Mouse (Mus musculus) frontal cortex, postnatal 36 days (tissue): ENCODE data around the gene Ryr2.
"Not testable (repeated sequence)": the region's sequence is repeated elsewhere in the genome, so short reads cannot be mapped to it uniquely, and the experiment has no call there.

Experiments
- DNase-seq, 2 experiments: peaks; one replicate each; pipeline ENCODE4 v3.0.0; 2022; ENCODE audit warnings: low spot score in 2 of 2

The Ryr2 gene

DNA sequence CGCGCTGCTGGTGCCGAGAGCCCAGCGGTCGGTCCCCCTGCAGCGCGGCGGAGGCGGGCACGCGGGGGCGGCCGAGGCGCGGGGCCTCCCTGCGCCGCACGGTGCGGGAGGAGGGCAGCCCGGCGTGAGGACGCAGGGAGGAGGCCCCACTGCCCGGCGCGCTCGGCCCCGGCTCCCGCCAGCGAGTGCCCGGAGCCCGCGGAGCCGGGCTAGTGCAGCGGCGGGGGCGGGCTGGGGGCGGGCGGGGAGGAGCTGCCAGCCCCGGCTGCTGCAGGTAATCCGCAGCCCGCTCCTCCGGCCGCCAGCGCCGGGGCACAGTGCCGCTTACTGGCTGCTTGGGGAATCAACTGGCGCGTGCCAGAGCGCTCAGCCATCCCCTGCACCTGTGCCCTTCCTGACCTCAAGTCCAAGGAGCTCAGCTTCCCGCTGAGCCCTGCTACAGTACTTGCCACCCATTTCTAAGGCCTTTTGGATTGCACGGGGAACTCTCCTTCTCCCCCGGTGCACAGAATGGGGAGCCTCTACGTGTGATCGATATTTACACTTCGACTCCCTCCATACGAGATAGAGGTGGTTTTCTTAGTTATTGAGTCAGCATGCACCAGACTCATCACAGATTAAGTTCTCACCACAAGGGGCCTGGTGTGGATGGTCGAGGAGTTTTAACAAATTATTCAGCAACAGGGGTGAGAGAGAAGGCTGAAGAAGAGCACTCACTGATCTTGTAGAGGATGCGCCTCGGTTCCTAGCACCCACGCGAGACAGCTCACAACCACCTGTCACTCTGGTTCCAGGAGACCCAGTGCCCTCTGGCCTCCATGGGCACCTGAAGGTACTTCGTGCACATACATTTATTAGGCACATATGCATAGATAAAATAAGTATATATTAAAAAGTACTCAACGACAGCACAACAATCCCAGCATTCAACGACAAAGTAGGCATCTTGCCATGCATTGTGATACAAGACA is at the start of gene Ryr2:
Gene Ryr2, minus strand, starts transcription at position 284 of the 971 bp plus-strand sequence.
- peak; percentile 74 to 81 for DNase-seq

DNA sequence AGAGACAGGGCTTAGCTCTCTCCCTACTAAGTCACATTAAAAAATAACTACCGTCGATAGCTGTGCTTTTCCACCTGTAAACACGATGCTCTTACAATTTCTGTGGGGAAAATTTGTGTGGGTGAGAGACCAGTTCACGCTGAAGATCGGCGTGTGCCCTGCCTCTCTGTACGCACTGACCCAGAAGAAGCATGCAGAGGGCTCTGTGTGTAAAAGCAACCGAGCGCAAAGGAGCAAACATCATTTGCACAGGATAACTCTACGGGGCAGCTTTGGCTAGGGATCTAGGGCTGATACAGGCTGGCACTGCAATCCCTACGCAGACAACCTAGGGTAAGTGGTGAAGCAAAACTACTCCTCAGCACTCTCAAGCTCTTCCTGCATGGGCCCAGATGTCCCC is 47.2 kb upstream of the Ryr2 start:
- no peak for DNase-seq

DNA sequence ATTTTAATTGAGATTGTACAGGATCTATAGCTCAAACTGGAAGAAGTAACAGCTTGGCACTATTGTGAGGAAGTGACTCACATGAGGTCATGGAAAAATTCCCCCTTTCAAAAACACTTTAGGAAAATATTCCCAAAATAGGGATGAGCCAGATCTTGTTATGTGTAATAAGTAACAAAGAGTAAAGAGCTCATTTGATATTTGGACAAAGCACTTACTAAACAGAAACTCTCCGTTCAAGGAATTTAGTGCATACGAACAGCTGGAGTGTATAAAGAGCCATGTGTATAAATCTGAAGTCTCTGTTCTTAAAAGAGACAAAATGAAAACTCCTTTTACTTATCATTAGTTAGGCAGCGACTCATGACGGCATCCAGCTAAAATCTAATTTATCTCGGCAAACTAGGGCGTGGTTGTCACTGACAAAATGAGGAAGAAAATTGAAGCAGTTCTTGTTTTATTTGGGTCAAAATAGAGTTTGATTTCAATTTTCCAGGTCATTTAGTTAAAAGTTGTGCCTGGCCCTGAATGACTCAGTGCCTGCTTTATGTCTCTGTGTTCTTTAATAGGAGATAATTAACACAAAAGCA is 40.3 kb upstream of the Ryr2 start:
- no peak for DNase-seq

DNA sequence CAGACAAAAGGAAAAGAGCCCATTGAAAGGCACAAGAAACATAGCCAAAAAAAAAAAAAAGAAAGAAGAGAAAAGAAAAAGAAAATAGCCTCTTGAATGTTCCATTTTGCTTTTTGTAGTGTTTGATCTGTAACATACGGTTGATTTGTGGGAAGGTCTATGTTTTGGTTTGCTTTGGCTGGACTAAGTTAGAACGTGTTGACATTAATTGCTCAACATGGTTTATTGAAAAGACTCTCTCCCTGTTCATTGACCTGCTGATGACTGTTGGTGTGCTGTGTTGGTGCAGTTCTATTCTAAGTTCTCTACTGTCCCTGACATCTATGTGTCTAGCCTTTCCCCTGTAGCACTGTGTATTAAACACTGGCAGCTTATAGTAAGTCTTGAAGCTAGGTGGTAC is 39.7 kb upstream of the Ryr2 start:
- no peak for DNase-seq

DNA sequence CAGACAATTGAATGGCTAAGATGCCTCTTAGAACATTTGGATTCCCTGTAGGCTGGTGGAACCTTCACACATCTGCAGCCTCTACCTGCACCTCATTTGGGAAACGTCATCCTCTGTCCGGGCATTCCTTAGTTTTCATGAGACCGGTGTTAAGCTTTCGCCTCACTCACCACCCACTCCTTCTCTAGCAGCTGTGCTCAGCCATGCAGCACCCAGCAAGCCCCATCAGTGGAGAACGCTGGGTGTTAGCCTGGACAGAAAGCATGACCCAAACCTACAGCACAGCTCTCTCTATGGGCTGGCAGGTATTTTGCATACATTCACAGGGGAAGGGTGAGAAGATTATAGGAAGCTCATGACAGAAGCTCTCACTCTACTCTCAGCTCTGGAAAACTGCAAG is 36.6 kb upstream of the Ryr2 start:
- DNase-seq, result no peak

DNA sequence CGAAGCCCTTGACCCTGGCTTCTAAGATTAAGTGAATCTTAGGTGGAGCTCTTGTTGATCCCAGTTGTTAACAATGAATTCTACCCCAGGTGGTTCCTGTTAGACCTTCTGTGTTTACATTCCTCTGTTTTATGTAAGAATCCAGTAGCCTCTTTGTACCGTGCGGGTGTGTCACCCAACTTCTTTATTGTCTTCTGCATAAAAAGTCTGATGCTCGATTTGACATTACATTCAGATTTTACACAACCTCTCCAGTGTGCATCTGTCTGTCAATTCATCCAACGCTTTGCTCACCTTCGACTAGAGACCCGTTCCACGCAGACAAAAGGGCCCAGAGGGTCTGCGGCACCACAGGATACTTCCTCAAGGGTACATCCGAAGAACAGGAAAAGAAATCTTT is 29.7 kb upstream of the Ryr2 start:
- not testable (repeated sequence) for DNase-seq

DNA sequence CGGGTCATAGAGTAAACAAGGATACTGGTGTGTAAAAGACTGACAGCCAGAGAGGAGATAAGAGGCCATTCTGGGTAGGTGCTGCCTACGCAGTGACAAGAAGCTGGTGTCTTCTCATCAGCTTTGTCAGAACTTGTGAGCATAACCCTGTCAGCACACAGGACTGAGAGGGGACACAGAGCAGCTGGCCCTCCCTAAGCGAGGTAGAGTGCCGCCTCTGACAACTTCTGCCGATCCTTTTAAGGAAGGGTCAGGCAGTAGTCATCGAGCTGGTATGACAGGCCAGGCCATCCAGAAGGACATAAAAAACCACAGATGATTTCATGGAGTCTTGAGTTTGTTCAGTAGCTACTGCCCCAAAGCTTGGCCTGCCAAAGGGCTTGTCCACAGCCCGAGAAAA is 26.8 kb upstream of the Ryr2 start:
- DNase-seq, result no peak

DNA sequence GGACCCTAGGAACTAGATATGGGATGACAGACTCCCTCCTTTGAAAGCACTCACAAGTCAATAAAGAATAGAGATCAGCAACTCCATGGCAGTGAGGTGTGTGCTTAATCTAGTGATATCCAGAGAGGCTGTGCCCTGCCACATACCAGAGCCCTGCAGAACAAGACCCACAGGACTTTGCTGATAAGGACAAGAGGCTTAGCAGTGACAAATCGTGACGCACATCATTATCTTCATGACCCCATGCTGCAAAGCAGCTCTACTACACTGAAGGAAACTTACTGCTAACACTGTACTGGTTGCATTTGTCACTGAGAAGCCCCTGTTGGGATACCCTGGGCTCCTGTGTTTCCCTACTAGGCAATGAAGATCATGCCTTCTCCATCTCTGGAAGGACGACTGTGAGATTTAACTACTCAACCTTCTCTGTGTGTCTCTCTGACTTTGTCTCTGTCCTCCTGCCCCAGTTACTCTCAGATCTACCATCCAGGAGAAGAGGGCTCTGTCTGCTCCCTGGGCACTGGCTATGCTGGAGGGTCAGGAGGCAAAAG is 25.5 kb upstream of the Ryr2 start:
- DNase-seq, result no peak

DNA sequence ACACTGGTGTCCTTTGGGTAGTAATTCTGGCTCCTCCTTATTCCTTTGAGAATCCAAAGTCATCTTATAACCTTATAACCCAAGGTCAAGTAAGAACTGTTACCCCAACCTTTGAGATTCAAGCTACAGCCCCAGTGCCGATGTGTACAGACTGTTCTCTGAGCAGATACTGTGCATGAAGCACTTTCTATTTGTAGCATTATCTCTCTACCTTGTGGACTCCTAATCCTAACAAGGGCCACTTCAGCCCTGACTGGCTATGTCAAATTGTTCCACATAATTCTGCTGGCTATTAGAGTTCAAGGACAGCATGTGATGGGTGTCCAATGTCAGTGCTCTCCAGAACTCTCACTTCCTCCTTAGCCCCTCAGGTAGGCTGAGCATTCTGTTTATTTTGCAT is 22.4 kb upstream of the Ryr2 start:
- DNase-seq, result no peak

DNA sequence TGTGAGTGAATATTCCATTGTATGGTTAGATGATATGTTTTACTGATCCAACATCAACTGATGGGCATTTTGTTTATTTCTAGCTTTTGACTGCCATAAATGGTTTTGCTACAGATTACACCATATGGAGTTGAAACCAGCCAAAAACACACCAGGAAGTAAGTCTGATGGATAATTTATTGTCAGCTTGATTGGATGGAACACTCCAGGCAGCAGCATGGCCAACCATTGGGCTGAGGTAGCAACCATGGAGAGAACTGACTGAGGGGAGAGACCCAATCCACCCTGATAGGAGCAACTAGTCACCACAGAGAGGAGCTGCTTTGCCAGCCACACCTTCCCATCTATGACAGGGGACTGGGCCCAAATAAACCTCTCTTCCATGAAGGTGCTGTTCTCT is 19.4 kb upstream of the Ryr2 start:
- DNase-seq, result no peak

DNA sequence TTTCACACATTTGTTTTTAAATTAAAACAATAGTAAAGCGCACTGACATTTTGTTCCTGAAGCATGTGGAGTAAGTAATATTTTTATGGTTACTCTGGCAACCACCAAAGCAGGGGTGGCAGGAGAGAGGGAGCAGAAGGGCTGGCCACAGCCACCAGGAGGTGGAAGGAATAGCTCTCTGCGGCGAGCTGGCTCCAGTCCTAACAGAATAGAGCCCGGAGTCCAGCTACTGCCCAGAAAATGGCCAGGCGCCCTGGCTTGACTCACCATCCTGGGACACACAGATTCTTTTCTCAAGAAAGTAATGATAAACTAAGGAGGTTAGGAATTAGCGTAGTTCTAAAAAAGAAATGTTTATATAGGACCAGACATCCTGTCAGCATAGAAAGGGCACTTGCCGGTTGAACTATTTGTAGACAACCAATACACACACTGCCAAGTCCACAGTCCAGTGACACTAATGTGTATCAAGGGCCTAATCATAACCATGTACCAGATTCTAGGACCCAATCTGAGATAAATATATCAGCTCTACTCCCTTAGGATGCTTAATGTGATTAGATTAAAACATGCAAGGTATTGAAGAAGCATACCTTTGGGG is 18.3 kb upstream of the Ryr2 start:
- no peak for DNase-seq

DNA sequence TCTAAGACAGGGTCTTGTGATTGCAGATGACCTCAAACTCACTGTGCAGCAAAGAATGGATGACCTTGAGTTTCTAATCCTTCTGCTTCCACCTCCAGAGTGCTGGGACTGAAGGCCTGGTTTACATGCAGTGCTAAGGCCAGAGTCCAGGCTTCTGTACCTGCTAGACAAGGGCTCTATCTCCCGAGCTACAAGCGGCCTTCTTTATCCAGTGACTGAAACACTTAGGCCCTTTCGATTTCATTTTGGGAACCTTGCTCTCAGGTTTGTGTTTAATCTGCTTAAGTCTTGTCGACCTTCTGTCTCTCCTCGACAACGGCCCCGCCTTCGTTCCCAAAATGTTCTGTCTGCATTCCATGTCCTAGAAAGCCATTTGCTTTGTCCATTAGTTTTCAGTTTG is 8.8 kb upstream of the Ryr2 start:
- no peak for DNase-seq

DNA sequence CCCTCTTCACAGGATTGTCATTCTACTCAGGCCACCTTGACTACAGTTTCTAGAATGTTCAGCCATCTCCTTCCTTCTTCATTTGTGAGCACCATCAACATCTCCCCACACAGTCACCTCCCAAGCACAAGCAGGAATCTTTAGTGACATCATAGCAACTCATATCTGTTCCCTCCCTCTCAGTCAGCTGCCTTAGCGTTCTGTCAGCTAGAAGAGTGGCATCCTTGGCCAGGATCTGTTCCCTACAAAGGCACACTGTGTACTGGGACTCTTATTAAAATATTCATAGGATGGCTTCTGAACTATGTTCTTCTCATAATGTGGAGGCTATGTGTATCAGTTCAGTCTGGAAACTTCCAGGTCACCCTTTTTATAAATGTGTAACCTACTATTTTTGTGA is 8.1 kb upstream of the Ryr2 start:
- no peak for DNase-seq

DNA sequence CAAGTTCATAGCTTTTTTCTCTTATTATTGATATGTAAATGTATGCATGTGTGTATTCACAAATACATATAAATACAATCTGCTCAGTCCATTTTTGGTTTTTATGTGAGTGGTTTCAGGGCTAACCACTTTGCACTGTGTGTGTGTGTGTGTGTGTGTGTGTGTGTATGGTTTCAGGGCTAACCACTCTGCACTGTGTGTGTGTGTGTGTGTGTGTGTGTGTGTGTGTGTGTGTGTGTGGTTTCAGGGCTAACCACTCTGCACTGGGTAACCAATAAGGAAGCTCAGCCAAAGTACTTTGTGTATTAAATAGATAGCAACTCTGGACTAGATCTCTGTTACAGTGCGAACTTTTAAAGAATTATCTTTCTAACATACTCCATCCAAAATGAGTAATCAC is 2.2 kb upstream of the Ryr2 start:
- no peak for DNase-seq

DNA sequence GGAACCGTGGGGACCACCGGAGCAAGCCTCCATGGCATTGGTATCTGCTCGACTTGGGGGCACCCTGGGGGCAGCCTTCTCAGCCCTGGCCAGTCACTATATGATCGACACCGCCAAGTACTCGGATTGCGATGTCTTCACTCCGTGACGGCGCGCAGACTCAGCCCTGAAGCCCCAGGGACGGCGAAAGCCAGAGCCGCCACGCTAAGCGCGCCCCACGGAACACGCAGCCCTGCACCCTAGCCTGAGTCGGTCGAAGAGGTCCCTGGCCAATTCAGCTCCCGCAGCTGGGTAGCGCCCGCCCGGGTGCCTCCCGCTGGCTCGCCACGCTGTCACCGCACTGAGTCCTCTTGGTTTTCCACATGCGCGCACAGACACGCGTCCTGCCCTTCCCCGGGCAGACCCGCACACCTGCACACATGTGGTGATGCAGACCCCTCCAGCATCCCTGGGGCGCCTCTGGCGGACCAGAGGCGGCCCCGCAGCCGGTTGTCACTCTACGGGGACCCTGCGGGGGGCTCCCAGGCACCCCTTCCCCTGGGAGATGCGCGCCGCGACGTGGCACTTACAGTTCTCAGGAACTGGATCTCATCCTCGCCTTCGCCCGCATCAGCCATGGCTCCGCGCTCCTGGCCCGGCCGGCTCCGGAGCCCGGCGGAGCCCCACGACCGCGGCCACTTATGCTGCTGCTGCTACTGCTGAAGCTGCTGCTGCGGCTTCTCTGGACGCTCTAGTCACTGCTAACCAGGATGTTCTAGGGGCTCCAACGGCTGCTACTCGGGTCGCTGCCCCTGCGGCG is 716 bp downstream of the Ryr2 start:
- DNase-seq, result peak; percentile 55 to 60

DNA sequence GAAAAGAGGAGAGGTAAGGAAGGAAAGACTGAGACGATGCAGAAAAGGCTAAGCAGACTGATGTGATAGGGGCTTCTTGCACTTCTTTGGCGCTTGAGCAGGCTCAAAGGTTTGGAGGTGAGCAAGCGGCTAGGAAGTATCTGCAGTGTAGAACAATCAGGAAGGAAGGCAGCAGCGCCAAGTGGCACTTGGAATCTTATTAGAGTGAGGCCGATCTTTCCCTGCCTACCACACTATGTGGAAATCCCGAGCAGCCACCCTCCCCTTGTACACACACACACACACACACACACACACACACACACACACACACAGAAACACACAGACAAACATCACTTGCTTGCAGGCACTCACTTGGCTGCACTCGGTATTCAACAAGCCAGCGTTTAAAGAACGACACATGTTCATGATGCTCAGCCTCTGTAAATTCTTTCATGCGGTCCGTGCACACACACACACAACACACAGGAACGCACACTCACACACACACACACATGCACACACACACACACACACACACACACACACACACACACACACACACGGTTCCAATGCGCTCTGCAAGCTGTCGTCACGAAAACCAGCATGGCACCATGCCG is 1.4 kb downstream of the Ryr2 start:
- no peak for DNase-seq

DNA sequence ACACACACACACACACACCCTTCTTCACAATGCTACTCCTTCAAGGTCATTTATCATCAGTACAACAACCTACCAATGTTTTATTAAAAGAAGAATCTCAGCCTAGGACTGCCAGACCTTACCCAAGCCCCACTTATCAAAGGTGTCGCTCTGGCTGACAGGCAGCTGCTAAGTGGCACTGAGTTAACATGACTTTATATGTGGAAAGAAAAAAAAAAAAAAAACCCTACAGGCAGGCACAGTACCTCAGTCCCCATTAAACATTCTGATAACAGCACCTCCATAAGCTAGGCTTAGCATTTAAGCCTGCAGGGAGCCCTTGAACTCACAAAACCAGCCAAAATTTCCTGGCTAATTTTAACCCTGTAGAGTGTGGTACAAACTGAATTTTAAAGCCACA is 2.4 kb downstream of the Ryr2 start:
- DNase-seq, result no peak

DNA sequence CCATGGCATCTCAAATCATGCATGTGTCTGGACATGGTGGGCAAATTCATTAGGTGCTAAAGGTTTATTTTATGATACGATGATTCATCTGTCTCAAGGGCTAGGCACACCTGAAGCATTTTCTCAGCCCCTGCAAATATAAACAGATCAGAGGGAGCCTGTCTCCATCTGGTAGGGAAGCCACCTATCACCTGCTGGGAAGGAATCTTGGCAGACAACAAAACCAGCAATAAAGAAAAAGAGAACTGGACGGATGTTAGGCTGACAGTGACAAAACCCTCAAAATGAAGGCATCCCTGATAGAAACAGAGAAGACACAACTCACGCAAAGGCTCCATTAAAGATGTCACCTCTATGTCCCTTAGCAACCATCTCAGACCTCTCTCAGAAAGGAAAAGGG is 3.7 kb downstream of the Ryr2 start:
- DNase-seq, result no peak

DNA sequence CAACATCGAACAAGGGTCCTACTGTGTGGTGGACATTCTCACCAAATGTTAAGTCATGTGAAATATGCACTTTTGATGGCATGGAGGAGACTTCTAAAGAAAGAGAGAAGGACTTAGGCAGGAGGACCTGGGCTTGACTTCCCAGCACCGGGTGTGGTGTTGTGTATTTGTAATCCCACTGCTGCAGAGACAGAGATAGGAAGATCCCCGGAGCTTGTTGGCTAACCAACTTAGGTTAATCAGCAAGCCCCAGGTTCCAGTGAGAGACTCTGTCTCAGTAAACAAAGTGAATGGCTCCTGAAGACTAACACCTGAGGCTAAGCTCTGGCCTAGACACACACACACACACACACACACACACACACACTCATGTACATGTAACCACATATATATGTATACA is 7.3 kb downstream of the Ryr2 start:
- DNase-seq, result no peak

DNA sequence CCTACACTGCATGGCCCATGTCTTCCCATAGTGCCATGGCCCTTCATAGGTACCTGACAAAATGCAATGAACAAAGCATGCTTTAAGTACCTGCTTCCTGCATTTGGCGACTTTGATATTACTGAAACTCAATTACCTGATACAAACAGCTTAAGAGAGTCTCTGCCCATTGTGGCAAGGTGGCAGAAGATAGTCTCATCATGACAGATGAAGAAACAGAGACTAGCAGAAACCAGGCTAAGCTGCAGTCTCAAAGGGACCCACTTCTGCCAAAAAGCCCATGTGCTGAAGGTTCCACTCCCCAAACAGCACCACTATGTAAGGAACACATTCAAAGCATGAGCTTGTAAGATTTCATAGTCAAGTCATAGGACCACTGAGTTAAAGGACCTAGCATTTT is 7.8 kb downstream of the Ryr2 start:
- DNase-seq, result no peak

DNA sequence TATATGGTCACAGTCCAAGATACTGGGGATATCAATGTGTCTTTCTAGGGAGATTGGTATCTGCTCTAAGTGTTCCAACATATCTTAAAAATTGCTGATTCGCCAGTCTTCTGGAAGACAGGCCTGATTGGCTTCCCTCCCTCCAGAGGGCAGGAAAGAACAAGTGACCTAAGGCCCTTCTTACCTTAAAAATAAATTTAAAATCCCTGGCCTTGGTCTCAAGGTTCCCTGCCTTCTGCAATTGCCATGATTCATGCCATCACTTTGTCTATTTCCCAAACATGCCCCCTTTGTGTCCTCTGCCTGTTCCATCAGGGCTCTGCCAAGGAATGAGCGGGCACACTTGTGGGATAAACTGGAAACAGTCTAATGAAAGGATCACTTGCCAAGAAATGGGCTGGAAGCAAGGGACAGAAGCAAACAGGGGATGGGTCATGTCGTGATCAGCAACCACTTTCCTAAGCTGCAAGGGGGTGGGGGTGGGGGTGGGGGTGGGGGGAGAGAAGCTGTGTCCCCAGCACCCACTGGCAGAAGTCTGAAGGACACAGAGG is 10.3 kb downstream of the Ryr2 start:
- no peak for DNase-seq
